Mouse (Mus musculus) T-cell, adult 2 months (primary cell): ENCODE results near the gene 5730596B20Rik.

Experiments
- DNase-seq: peaks from one replicate; pipeline ENCODE4 v3.0.0; 2022; ENCODE audit warnings: low spot score

Gene 5730596B20Rik

GRCm38 (mm10) chr6:52177061-52177735, at the start of gene 5730596B20Rik:
Gene 5730596B20Rik (plus strand): TSS chr6:52177498.
- no peak for DNase-seq

GRCm38 (mm10) chr6:52137841-52138535, 39.3 kb upstream of the 5730596B20Rik start:
- no peak for DNase-seq

- no peak for DNase-seq
These were observed 38.7 kb upstream of the 5730596B20Rik start for GRCm38 (mm10) chr6:52138576-52138975.

GRCm38 (mm10) chr6:52139115-52139514, 38.2 kb upstream of the 5730596B20Rik start:
- DNase-seq, result no peak

- no peak for DNase-seq
These were observed 26.8 kb upstream of the 5730596B20Rik start for GRCm38 (mm10) chr6:52150401-52150966.

GRCm38 (mm10) chr6:52151571-52151970, 25.7 kb upstream of the 5730596B20Rik start:
- no peak for DNase-seq

- DNase-seq, result no peak
These were observed 24.8 kb upstream of the 5730596B20Rik start for GRCm38 (mm10) chr6:52152226-52153193.

GRCm38 (mm10) chr6:52153270-52153669, 24.0 kb upstream of the 5730596B20Rik start:
- no peak for DNase-seq

GRCm38 (mm10) chr6:52154044-52154443, 23.3 kb upstream of the 5730596B20Rik start:
- no peak for DNase-seq

- no peak for DNase-seq
These were observed 21.8 kb upstream of the 5730596B20Rik start for GRCm38 (mm10) chr6:52155471-52155870.

GRCm38 (mm10) chr6:52156551-52157200, 20.6 kb upstream of the 5730596B20Rik start:
- no peak for DNase-seq

GRCm38 (mm10) chr6:52157466-52158275, 19.6 kb upstream of the 5730596B20Rik start:
- no peak for DNase-seq

- DNase-seq, result peak; percentile 59
These were observed 18.8 kb upstream of the 5730596B20Rik start, which contains the start of gene Hoxa1 for GRCm38 (mm10) chr6:52158276-52159051. Gene Hoxa1 (minus strand): TSS chr6:52158317.

- DNase-seq, result no peak
These were observed 18.0 kb upstream of the 5730596B20Rik start for GRCm38 (mm10) chr6:52159164-52159761.

GRCm38 (mm10) chr6:52159979-52160378, 17.3 kb upstream of the 5730596B20Rik start:
- no peak for DNase-seq

GRCm38 (mm10) chr6:52160511-52161335, 16.6 kb upstream of the 5730596B20Rik start:
- DNase-seq, result no peak

GRCm38 (mm10) chr6:52161336-52162092, 15.8 kb upstream of the 5730596B20Rik start:
- no peak for DNase-seq

- no peak for DNase-seq
These were observed 15.3 kb upstream of the 5730596B20Rik start for GRCm38 (mm10) chr6:52162093-52162380.
